Mouse (Mus musculus) stomach, postnatal 0 days (tissue): ENCODE results near the gene Celf2.

Source experiments
- CTCF ChIP-seq: IDR thresholded peaks from 2 replicates; pipeline ENCODE4 v1.5.1; 2016; ENCODE audit warnings: antibody characterized with exemption, low read depth, mild to moderate bottlenecking, moderate library complexity
- EP300 ChIP-seq: optimal IDR thresholded peaks from 2 replicates; pipeline ENCODE3; 2016; ENCODE audit warnings: antibody characterized with exemption

DNA sequence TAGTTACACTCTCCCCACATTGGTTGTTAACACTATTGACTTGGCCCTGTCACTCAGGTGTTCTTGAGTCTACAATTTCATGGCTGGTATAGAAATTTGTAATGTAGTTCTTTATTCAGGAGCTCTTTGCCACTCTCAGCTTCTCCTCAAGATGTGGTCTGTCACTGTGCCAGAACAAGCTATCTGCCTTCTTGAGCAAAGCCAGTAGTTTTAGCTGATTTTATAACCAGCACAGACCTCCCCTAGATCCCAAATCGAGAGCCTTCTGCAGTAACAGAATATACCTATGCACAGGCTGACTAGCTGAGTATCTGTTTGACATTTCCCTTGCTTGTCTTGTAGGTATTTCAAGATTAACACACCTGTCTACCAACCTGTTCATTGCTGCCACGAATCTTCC lies 386.0 kb downstream of the Celf2 start:
- TF ChIP-seq CTCF (no peak), EP300 (no peak)
